Mouse (Mus musculus) megakaryocyte, embryonic 14.5 days (primary cell): Measurements from ENCODE around the gene Zbtb11. TPM values are rescaled to one million over a fixed set of nuclear protein-coding genes. Genes with fewer than 3 reads are reported as not detected.
"Not testable (repeated sequence)": the region's sequence is repeated elsewhere in the genome, so short reads cannot be mapped to it uniquely, and the experiment has no call there.

Experiments used
- H3K27me3 ChIP-seq: replicated peaks from 2 replicates; pipeline ENCODE3; 2012; ENCODE audit warnings: inconsistent platforms
- H3K36me3 ChIP-seq: replicated peaks from 2 replicates; pipeline ENCODE3; 2012; ENCODE audit warnings: low read length, inconsistent platforms, mixed read lengths
- H3K4me1 ChIP-seq: 2 replicates; pipeline ENCODE4 v1.6.1; 2012; ENCODE audit warnings: inconsistent platforms
- H3K4me3 ChIP-seq: replicated peaks from 2 replicates; pipeline ENCODE3; 2012; ENCODE audit warnings: moderate library complexity, mild to moderate bottlenecking, inconsistent platforms
- H3K9me3 ChIP-seq: 2 replicates; pipeline ENCODE4 v1.6.1; 2012; ENCODE audit warnings: inconsistent platforms
- FLI1 ChIP-seq: IDR thresholded peaks from 2 replicates; pipeline ENCODE4 v1.6.1; 2012; ENCODE audit warnings: low read length, inconsistent platforms, mixed read lengths
- GATA1 ChIP-seq: IDR thresholded peaks from 3 replicates; pipeline ENCODE4 v1.6.1; 2012; ENCODE audit warnings: mixed read lengths, low read length, inconsistent platforms, borderline replicate concordance
- polyA plus RNA-seq: library from polyadenylated mRNA; stranded (reverse); fragments of >175 nt; gene quantifications from 2 replicates; pipeline ENCODE4 v1.2.3, GENCODE M21; 2012; ENCODE audit warnings: low replicate concordance; ENCODE audit not compliant: insufficient read depth

Zbtb11 gene
- polyA plus RNA-seq, 1 experiment: 1.0 TPM

DNA sequence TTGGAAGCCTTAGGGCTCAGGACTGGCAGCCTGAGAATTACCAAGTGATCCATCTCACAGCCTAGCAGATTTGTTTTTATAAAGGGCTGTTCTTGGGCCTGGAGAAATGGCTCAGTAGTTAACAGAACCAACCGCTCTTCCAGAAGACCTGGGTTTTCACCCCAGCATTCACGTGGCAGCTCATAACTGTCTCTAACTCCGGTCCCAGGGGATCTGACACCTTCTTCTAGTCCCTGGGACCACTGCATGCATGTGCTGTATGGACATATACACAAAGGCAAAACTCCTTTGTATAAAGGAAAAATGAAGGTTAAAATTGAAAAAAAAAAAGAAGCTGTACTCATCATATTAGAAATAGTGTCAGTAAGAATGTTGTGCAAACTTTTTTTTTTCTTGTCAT is 23.2 kb upstream of the Zbtb11 start:
- H3K9me3 ChIP-seq: no peaks in the 10 kb centered on the region
- peaks cover 35% of the 10 kb centered on the region for H3K4me1 ChIP-seq
- no peaks in the 10 kb centered on the region for H3K27me3 ChIP-seq
- no peak overlapping the region for H3K4me3 ChIP-seq
- TF ChIP-seq GATA1 (no peak), FLI1 (no peak)
- H3K36me3 ChIP-seq: no peaks in the 10 kb centered on the region

- Histone ChIP-seq H3K9me3 (no peaks in the 10 kb centered on the region), H3K4me1 (peaks cover 35% of the 10 kb centered on the region), H3K36me3 (no peaks in the 10 kb centered on the region), H3K4me3 (peak overlapping the region; percentile 90), H3K27me3 (no peaks in the 10 kb centered on the region)
- no peak for TF ChIP-seq GATA1
- TF ChIP-seq FLI1: no peak
These were observed 22.6 kb upstream of the Zbtb11 start for GRCm38 (mm10) chr16:55950946-55951678.

- Histone ChIP-seq H3K4me1 (peaks cover 35% of the 10 kb centered on the region), H3K36me3 (no peaks in the 10 kb centered on the region), H3K9me3 (peaks cover 3% of the 10 kb centered on the region; the same call in 1 of the 2 replicates), H3K4me3 (peak overlapping the region; percentile 82), H3K27me3 (no peaks in the 10 kb centered on the region)
- TF ChIP-seq GATA1: no peak
- no peak for TF ChIP-seq FLI1
These were observed 21.9 kb upstream of the Zbtb11 start for GRCm38 (mm10) chr16:55951679-55952327.

DNA sequence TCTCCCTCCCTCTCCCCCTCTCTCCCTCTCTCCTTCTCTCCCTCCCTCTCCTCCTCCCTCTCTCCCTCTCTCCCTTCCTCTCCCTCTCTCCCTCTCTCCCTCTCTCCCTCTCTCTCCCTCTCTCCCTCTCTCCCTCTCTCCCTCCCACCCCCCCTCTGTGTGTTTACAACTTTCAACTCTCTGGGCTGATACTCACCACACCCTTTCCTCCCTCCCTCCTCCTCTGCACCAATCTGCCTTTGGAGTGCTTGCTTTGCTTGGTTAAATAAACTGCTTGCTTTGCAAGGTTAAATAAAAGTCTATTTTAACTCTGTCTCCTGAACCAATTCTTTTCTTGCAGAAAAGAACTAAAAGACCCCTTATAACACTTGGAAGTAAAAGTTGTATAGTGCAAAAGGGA is 20.9 kb upstream of the Zbtb11 start:
- TF ChIP-seq GATA1 (no peak), FLI1 (no peak)
- H3K9me3 ChIP-seq: peaks cover 3% of the 10 kb centered on the region; the same call in 1 of the 2 replicates
- H3K36me3 ChIP-seq: no peaks in the 10 kb centered on the region

DNA sequence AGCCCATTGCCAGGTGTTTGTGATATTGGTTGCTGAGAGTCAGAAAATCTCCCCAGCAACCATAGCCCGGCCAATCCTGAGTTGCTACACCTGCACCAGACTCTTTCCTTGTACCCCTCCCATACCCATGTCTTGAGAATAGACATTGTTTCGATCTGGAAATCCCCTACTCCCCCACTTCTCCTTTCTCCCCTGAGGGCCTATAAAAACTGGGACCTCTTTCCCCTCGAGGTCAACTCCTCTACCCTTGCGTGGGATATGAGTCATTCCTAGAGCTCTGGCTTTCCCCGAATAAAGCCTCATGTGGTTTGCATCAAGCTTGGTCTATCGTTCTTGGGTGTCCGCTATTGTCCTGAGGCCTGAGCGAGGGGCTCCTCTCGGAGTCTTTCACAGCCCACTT is 19.5 kb upstream of the Zbtb11 start:
- H3K4me1 ChIP-seq: peaks cover 23% of the 10 kb centered on the region
- H3K9me3 ChIP-seq, H3K36me3 ChIP-seq, H3K4me3 ChIP-seq, H3K27me3 ChIP-seq: not testable (repeated sequence)

More for the DNA sequence above, 20.9 kb upstream of the Zbtb11 start:
- Histone ChIP-seq H3K27me3 (no peaks in the 10 kb centered on the region), H3K4me1 (peaks cover 32% of the 10 kb centered on the region), H3K4me3 (no peak overlapping the region)

GRCm38 (mm10) chr16:55963068-55963467 is 10.6 kb upstream of the Zbtb11 start:
- not testable (repeated sequence) for H3K27me3 ChIP-seq, H3K4me3 ChIP-seq, H3K36me3 ChIP-seq, H3K9me3 ChIP-seq
- peaks cover 26% of the 10 kb centered on the region for H3K4me1 ChIP-seq

- Histone ChIP-seq H3K4me3 (no peak overlapping the region), H3K9me3 (no peaks in the 10 kb centered on the region), H3K27me3 (no peaks in the 10 kb centered on the region), H3K36me3 (peaks cover 15% of the 10 kb centered on the region), H3K4me1 (peaks cover 32% of the 10 kb centered on the region)
- no peak for TF ChIP-seq FLI1
- no peak for TF ChIP-seq GATA1
These were observed 9.3 kb upstream of the Zbtb11 start for GRCm38 (mm10) chr16:55964126-55964949.

DNA sequence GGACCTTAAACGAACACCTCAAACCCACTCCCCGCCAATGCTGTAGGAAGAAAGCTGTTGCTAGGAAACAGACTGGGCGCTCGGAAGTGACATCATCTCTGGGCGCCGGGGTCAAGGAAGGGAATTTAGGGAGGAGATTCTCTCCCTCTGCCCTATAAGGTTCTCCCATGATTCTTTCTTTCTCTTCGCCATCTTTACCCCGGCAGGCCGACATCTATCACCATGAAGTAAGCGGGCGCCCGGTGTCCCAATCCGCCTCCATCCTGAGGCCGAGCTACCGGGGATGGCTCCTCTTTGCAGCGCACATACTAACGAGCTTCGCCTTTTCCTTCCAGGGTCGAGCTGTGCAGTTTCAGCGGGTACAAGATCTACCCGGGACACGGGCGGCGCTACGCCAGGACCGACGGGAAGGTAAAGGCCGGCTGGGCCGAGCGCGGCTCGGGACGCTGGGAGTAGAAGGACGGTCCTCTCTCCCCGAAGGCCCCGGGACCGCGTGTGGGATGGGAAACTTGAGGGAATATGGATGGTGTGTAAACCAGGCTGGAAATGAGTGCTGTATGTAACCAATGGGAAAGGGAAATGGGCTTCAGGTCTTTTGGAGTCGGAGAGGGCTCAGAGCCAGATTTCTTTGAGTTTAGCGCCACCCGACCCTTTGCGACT is 7.3 kb upstream of the Zbtb11 start, which contains the start of gene Rpl24:
Gene Rpl24, plus strand, starts transcription at position 64 of the 660 bp plus-strand sequence.
- Histone ChIP-seq H3K4me3 (peak within 1 kb of the TSS; percentile 93), H3K27me3 (no peaks in the 10 kb centered on the region), H3K36me3 (peaks cover 35% of the 10 kb centered on the region), H3K9me3 (no peaks in the 10 kb centered on the region), H3K4me1 (peaks cover 49% of the 10 kb centered on the region)
- TF ChIP-seq GATA1: no peak
- TF ChIP-seq FLI1: no peak

DNA sequence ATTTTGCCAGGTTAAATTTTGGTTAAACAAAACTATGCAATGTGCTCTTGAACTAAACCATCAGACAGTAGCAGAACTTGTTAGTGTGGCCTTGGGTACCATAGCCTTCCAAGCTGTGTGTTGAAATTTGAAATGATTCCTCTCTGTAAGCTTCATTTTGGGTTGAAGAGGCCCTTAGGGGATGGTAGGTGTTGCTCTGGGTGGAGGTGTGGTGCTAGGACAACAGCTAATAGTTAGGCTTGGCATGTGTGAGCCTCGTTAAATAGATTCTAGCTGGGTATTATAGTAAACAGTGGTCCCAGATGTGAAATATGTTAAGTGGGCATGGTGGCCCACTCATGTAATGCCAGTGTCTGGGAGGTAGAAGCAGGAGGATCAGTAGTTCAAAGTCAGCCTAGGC is 6.5 kb upstream of the Zbtb11 start:
- no peaks in the 10 kb centered on the region for H3K27me3 ChIP-seq
- TF ChIP-seq FLI1: no peak
- H3K9me3 ChIP-seq: no peaks in the 10 kb centered on the region
- H3K4me3 ChIP-seq: peak overlapping the region; percentile 93
- H3K36me3 ChIP-seq: peaks cover 44% of the 10 kb centered on the region
- H3K4me1 ChIP-seq: peaks cover 58% of the 10 kb centered on the region
